Mouse (Mus musculus) megakaryocyte, embryonic 14.5 days (primary cell): Measurements from ENCODE around the gene Ntn3.

Experiments
- FLI1 ChIP-seq: IDR thresholded peaks from 2 replicates; pipeline ENCODE4 v1.6.1; 2012; ENCODE audit warnings: low read length, inconsistent platforms, mixed read lengths
- GATA1 ChIP-seq: IDR thresholded peaks from 3 replicates; pipeline ENCODE4 v1.6.1; 2012; ENCODE audit warnings: mixed read lengths, low read length, inconsistent platforms, borderline replicate concordance

DNA sequence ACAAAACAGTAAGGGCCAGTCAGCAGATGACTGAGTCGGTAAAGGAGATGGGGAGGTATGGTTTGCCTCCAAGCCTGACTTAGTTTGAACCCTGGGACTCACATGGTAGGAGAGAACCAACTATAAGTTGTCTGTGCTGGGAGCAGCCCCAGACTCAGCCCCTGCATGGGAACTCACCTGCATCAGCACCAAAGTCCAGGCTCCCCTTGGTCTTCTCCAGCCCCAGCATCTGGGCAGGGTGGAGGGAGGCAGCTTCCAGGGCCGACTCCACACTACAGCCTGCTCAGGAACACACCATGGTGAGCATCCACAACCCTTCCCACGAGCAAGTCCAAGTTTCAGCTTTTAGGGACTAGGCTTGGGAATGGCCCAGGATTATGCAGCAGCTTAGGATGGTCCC is 52.9 kb downstream of the Ntn3 start:
- no peak for TF ChIP-seq GATA1
- TF ChIP-seq FLI1, result no peak
